Mouse (Mus musculus) cerebral cortex, adult 2 months (tissue): ENCODE results near the gene Eml4.

Experiments
- WGBS: fragments of 180-500 bp; shearing (Covaris S2); methylation state at CpG from one replicate; pipeline ENCODE4 v1.1.7; 2018; 5-methylcytosine and 5-hydroxymethylcytosine counted together

The Eml4 gene

DNA sequence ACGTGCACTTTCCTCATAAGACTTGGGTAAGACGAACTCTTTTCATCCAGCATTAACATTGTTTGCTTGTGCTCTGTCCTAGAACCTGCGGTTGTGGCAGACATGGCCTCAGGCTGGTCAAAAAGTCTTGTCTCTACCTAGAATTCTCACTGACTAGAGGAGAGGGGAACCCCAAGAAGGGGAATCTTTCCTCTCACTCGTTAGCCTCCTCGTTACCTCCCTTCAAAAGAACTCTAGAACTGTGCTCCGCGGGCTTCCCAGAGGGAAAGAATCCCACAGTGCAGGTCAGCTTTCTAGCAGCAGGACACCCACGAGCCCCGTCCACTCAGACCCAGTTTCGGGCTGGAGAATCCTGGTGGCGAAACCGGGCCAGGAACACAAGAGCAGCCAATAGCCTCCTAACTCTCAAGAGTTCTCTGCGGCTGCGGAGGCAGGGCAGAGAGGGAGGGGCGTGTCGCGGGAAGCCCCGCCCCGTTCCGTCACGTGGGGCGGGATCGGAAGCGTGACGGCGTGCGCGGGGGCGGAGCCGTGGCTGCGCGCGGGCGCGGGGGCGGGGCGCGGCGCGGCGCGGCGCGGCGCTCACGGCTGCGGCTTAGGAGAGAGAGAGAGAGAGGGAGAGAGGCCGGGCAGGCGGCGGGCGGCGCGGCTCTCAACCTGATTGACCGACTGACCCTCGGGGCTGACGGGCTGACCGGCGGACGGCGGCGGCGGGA lies at the start of gene Eml4:
Gene Eml4 (plus strand): TSS at position 553 of the 713 bp plus-strand sequence.
- WGBS, result 3% methylated on average over 46 of the region's 62 CpGs

DNA sequence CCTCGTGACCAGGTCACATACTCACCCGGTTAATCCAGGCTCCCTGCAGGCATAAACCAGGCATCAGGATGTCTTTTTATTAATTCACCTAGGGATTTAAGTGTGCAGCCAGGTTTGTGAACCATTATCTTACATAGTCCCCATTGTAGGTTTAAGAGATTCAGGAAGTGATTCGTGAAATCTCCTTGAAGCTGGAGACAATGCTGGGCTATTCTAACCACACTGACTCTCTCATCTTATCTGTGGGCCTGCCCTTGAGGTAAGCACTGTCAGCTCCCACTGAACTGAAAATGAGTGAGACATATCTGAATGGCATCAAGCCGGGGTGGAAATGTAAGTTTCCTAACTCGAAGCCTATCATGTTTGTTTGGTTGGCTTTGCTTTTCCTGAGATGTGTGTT lies 49.3 kb upstream of the Eml4 start:
- 92% methylated on average over 5 of the region's 5 CpGs for WGBS

DNA sequence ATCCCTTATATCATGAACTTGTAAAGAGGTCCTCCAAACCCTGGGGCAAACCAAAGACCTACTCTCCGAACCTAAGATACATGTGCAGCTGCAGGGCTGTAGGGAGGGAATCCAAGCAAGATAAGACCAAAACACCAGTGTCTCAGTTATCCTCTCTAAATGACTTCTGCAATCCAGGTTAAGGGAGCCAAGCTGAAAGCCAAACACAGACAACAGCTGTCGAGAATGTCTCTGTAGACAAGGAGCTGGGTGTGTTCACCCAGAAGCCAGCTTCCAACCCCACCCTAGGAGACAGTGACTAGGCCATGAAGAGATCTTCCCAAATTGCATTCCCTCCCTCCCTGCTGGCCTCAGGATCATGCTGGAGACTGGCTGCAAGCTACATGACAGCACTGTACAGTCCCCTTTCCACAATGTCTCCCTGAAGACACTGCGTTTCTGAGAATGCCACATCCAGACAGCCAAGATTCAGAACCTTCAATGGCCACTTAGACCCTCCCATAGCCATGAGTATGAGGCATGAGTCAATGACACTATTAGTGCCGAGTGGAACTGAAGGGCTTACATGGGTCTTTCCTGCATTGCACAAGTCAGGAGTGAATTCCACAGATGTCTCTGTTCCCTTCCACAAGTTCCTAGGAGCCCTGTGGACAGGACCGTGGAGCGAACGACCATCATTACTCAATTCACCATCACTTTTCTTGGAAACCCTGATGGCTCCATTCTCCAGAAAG lies 46.5 kb upstream of the Eml4 start:
- 92% methylated on average over 7 of the region's 7 CpGs for WGBS

DNA sequence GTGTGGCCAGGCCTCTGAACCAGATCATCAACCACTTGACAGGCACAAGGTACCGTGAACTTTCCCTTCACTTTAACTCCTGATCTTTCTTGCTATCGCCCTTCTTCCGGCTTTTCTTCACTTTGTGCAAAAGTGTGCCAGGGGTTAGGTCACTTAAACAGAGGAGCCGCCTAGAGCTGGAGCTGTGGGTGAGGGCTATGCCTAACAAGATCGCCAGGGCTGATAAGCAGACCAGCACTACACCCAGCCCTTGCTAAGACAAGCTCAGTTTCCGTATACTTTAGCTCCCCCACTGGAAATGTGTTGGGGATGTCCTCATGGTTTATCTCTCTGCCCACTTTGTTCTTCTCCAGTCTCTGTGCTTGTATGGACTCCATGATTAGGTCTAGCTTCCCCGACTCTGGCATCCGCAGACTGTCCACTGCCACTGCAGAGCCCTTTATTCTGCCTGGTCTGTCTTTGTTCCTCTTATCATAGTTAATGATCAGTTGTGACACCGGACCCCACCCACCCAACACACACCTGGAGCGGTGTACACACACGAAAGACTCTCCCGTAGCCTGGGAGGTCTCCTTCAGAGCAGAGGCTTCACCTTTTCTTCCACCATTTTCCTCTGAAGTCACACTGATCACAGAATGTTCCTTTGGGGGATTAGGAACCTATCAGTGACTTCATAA lies 43.6 kb upstream of the Eml4 start:
- 90% methylated on average over 12 of the region's 12 CpGs for WGBS

DNA sequence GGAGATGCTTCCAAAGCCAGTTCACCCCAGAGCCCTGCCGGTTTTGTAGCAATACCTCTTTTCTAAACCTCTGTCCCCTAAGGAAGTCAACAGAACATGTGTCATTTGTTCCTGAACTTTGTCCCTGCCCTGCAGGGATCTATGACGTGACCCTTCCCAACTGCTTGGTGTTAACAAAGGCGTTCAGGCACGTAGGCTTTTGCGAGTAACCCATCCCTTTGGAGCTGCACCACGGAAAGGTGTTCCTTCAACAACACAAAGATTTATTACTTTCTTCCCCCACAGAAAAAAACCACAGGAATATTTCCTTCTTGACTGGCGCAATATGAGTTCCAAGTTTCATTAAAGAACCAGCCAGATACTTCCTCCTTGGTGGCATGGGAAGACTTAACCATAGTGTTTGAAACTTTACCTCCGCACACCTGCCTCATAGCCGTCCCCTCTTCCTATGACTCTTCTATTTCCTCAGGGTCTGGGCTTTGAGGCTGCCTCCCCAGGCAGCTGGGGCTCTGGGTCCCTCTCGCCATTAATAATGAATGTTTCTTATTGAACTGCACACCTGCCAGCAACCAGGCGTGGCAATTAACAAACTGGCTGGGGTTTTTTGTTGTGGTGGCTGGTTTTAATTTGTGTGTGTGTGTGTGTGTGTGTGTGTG lies 43.0 kb upstream of the Eml4 start:
- WGBS, result 87% methylated on average over 11 of the region's 11 CpGs

DNA sequence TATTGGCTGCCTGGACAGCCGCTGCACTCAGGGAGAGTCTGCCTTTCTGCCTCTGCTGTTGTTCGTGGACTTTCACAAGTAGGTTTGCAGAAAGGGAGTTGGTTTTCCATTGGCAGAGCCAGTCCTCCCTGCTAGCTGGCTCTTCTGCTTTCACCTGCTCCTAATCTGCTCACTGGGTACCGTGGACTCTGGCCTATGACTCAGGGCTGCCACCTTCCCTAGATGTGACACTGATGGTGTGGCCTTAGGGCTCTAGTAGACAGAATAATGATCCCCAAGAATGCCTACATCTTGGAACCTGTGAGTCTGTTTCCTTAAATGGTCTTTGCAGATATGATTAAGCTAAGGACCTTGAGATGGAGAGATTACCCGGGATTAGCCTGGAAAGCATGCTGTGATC lies 42.3 kb upstream of the Eml4 start:
- 75% methylated on average over 4 of the region's 4 CpGs for WGBS

DNA sequence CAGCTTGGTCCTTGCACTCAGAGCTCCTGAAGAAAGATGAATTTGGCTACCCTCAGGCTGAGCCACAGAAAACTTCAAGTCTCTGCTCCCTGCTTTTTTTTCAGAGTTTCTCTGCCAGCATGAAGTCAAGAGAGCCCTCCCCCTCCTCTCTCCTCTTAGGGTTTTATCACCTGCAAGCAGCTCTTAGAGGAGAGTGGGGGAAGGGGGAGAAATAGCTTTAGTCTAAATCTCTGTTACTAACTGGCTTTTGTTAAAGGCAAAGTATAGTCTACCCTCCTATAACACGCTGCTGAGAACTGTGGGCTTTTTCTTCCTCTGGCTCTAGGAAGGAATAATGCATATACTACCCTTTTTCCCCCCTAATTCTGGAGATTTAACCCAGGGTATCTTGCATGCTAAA lies 41.5 kb upstream of the Eml4 start:
- 74% methylated on average over 1 of the region's 1 CpGs for WGBS

DNA sequence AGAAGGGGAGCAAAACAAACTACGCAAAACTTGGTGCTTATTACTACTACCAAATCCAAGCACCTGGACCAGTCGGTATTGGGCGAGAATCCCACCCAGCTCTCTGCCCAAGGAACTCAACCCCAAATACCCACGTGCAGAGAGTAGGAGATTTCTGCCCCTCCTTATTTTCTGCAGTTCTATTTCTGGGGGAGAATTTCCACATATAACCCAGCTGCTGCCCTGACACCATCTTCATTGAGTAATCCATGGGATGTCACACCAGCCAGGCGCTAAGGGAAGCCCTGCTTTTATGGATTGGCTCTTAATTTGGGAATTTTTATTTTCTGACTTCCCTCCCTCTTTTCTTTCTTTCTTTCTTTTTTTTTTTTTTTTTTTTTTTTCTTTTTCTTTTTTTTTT lies 38.9 kb upstream of the Eml4 start:
- WGBS, result 43% methylated on average over 5 of the region's 5 CpGs

DNA sequence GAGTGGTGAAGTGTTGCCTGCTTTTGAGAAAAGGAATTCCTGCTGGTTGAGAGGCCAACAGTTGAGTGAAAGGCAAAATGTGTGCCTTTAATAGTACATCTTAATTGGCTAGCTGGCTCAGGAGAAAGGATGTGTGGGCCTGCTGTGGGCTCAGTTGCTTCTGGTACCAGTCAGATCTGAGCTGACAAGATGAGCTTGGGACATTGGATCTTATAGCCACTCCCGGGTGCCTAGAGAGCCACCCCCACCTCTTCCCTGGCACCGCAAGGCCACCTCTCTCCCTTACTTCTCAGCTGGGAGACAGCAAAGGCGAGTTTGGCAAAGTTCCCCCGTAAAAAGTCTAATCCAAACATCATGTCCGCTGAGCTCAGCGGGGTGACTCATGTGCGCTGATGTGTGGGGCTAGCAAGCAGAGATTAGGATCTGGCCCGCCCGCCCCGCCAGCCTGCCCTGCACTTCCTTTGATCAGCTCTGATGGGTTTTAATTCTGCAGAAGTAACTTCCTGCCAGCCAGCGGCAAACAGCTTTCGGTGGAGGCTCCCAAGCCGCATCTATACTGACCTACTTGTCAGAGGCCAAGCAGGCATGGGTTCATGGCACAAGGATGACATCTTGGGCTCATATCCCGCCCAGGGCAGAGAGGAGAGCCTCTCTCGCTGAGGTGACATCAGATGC lies 38.4 kb upstream of the Eml4 start:
- WGBS, result 11% methylated on average over 15 of the region's 15 CpGs

DNA sequence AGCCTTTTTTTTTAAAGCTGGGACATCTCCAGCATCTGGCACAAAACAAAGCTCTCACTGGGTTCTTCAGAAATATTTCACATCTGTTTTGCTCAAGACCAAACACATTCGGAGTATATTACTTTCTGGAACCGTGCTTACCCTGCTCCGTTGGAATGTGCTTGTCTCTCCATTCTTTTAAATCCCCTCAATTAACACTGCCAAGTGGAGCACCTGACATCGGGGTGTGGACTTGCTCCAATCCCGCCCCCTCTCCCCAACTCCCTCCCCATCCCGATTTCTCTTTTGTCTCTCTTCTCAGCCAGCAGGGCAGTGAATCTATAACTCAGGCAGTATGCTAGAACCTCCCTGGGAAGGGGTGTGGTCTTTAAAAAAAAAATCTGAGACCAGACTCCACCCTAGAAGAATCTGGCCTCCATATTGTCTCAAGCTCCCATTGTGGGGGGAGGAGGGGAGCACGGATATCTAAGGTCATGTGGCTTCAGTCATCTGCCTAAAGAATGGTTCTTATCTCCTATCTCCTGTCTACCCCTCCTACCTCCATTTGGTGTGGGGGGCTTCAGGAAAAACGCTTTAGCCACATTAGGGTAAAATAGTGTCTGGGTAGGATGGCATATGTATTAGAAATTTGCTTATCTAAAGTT lies 37.6 kb upstream of the Eml4 start:
- WGBS, result 37% methylated on average over 8 of the region's 8 CpGs

DNA sequence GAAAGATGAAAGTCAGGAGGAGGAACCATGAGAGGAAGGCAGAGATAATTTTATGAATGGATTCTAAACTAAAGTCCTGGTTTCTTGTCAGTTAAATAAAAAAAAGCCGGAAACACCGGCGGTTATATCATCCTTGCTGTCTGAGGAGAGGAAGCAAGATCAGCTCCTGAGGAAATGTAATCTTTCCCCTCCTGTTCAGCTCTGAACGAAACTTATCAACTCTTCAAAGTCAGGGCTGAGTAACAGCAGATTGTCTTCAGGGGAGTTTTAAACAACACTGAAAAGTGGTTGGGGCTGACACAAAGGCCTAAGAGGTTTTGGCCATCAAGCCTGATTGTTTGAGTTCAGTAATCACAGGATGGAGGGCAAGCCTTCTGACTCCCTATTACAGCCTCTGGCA lies 35.3 kb upstream of the Eml4 start:
- 74% methylated on average over 4 of the region's 4 CpGs for WGBS

DNA sequence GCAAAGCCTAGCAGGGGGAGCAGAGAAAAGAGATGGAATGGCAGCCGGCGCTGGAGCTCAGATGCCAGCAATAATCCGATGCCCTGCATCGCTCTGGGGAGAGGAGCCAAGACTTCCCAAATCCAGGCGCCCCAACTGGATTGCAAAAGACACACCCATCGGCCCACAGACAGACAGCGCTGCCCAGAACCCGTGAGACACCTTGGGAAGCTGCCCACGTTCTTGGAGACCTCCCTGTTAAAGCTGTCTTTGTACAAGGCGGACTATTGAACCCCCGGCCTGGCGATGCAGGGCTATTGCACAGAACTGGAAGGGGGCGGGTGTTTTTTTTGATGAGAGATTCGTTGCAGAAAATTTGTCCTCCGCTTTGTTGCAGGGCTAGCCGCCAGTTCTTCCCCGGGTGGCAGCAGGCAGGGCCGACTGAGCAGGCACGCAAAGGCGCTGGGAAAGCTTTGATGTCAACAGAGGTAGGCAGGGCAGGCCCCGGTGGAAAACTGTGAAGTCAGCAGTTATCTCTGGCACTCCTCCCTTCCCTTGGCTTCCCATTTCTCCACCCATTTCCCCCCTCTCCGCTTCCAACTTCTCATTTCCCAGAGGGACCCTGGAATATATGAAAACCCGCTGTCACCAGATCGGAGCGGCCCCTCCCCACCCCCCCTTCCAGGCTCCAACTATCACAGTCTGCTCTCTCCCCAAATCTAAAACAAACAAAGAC lies 28.0 kb upstream of the Eml4 start:
- WGBS, result 9% methylated on average over 25 of the region's 25 CpGs

DNA sequence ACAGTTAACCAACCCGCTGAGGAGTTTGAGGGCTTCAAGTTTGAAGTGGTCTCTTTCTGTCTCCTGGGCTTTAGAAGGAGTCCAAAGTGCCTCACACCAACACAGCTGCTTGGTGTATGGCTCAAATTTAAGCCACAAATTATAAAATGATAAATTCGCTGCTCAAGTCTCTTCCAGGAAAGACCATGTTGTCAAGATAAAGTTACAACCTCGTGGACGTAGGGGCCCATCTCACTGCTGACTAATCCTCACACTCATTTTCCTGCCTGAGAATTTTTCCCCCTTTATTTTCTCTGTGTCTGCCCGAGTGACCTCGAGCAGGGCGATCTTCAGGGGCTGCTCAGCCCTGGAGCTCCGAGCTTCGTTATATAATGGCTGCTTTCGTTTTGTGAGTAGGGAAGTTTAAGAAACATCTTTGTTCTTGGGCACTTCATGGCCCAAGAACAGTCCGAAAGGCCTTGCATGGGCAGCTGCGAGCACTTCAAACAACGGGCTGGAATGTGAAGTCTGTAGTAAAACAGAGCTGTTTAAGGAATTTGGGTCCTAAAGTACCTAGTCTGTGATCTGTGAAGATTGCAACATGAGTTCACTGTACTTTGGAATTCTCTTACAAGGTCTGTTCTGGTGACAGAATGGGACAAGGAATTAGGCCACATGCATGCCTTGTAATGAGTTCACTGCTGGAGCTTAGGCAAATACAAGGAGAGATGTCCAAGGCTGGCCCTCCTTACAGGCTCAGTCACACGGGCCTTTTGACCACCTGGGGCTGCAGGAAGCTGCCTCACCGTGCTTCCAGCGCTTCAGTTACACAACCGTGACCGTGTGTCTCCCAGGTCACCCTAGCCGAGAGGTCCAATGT lies 27.1 kb upstream of the Eml4 start:
- WGBS, result 64% methylated on average over 19 of the region's 19 CpGs

DNA sequence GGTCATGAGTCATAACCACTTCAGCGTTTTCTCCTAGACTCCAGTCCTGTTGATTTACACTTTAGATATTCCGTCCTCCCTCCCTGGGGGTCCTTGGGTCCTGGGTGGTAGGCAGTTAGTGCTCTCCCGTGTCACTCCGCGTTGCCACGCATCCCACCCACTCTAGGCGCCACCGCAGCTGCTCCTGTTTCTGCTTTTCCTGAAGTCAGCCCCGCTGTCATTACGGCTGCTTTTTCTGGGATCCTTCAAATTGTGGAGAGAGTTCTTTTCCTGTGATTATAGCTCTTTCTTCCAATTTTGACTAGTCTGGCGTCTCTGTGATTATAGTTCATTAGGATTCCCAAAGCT lies 26.5 kb upstream of the Eml4 start:
- 58% methylated on average over 11 of the region's 11 CpGs for WGBS

DNA sequence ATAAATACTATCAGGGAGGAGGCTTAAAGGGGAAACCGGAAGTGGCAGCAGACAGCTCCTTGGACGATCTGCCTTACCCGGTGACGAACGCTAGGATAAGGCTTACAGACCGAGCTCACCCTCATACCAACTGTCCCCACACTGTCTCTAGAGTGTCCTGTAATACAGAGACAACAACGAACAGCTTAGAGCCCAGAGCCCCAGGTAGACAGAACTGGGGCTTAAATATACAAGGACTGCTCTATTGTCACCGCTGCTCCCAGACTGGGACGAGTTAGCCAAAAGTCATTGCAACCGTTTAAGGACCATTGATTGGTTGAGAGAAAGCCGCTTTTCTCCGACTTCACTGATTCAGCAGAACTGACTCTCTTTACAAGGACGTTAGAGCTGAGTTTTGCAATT lies 15.5 kb upstream of the Eml4 start:
- 49% methylated on average over 13 of the region's 13 CpGs for WGBS

DNA sequence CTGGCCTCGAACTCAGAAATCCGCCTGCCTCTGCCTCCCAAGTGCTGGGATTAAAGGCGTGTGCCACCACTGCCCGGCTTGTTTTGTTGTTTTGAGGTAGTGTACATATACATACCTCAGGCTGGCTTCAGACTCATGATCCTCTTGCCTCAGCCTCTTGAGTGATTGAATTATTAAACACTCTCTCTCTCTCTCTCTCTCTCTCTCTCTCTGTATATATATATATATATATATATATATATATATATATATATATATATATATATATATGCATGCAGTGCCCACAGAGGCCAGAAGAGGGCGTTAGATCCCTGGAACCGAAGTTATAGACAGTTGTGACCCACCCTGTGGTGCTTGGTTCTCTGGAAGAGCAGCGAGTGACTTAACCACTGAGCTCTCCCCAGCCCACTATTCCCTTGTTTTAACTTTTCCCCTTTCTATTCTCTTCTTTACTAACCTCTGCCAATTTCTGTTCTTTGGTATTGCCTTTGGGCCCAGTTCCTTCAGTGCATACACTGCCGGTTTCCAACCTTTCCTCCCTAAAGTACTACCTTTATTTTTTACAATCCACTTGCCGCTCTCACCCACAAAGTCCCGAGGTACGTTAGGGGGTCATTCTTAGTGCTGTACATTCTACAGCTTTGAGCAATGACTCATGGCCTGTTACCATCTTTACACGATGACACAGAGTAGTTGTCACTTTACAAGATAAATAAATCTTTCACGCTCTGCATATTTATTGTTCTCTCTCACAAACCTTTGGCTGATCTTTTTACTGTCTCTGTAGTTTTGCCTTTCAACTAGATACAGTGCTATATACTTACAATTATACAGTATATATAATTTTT lies 13.5 kb upstream of the Eml4 start:
- 74% methylated on average over 13 of the region's 13 CpGs for WGBS

DNA sequence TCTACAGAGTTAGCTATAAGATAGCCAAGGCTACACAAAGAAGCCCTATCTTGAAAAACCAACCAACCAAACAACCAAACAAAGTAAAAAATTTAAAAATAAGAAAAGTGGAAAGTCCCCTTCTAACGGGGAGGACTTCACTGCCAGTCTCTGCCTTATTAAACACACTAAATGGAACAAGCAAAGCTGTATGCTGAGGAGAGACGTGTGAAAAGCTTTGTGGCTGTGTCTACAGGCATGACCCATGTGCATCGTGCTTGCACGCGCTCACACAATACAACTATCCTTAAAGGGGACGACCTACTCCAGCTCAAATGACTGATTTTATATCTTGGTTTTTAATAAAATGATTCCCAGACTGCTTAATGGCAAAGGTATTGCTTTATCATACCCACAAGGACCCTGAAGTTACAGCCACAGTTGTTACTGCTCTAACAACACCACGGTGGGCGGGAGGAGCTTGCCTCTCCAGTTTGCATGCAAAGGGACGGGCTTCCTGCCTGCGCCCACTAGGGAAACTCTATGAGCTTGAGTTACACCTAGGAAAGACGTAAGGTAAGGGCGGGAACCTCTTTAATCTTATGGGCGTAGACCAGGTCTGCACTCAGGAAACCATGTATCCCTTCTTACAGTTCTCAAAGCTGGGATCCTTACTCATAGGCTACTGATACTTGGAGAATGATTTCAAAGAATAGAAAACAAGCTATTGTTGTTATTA lies 11.2 kb upstream of the Eml4 start:
- WGBS, result 87% methylated on average over 13 of the region's 13 CpGs

DNA sequence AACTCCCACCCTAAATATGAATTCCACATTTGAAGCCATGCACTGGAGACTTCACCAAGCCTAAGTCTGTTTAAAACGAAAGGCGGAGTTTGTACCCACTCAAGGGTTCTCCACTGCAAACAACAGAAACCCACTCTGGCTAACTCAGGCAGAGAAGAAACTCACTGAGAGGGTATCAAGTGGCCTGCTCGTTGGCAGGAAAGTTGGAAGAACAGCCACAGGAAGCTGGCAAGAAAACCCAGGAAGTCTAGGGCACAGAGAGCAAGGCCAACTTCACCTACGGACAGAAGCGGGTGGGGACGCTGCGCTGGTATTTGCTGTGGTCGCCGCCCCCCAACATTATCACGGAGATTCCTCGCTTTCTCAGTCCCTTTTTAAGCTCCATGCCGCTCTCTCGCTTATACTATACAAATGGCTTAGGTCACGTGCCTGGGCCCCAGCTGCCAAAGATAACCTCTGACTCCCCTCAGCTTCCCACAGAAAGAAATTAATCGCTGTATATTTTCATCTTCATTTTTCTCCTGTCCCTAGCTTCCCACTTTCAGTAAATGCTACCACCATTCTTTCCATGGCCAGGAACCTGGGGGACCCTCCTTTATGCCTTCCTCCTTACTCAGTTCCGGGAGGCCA lies 9.7 kb upstream of the Eml4 start:
- 76% methylated on average over 16 of the region's 16 CpGs for WGBS
